Mouse (Mus musculus) liver, embryonic 14.5 days (tissue): ENCODE measurements around the gene Aldh1a1. TPM values are rescaled to one million over a fixed set of nuclear protein-coding genes. Genes with fewer than 3 reads are reported as not detected.

ENCODE experiments used
- ATAC-seq: fragments of 200-750 bp; cut with Nextera tagmentation; 2 replicates; pipeline ENCODE4 v1.8.0; 2017; ENCODE audit warnings: moderate number of reproducible peaks, mild to moderate bottlenecking, moderate library complexity; ENCODE audit not compliant: insufficient read depth
- DNase-seq, 3 experiments: peaks; one replicate each; pipeline ENCODE4 v3.0.0-alpha.2; 2012 to 2013; ENCODE audit warnings: low read depth in 3 of 3, low spot score in 3 of 3
- H3K27ac ChIP-seq: fragments of 300-500 bp; sonication (generic); 2 replicates; pipeline ENCODE4 v1.5.1; 2014; ENCODE audit warnings: moderate library complexity, mild to moderate bottlenecking, control low read depth, inconsistent platforms
- H3K27me3 ChIP-seq: fragments of 300-500 bp; sonication (generic); 2 replicates; pipeline ENCODE4 v1.6.1; 2014; ENCODE audit warnings: mild to moderate bottlenecking, low read length, moderate library complexity; ENCODE audit not compliant: control insufficient read depth, insufficient read depth
- H3K36me3 ChIP-seq: fragments of 300-500 bp; sonication (generic); replicated peaks from 2 replicates; pipeline ENCODE4 v1.6.1; 2014; ENCODE audit warnings: low read depth; ENCODE audit not compliant: control insufficient read depth, insufficient read depth
- H3K4me1 ChIP-seq, 2 experiments: fragments of 200-500 bp in 1 of 2; fragments of 300-500 bp in 1 of 2; sonication (generic) in 1 of 2; replicated peaks; 2 replicates each; pipeline ENCODE4 v1.6.1; 2012 to 2014; ENCODE audit warnings: antibody characterized with exemption in 1 of 2, inconsistent platforms in 1 of 2, low read length in 1 of 2; ENCODE audit not compliant: control insufficient read depth in 2 of 2, insufficient read depth in 2 of 2
- H3K4me2 ChIP-seq: fragments of 300-500 bp; sonication (generic); 2 replicates; pipeline ENCODE4 v1.6.1; 2014; ENCODE audit warnings: low read depth, mild to moderate bottlenecking, control low read depth, moderate library complexity
- H3K4me3 ChIP-seq, 2 experiments: fragments of 200-500 bp in 1 of 2; fragments of 300-500 bp in 1 of 2; sonication (generic) in 1 of 2; 2 replicates each; pipeline ENCODE4 v1.5.1; 2012 to 2014; ENCODE audit warnings: low read depth in 2 of 2, low read length in 2 of 2, mild to moderate bottlenecking in 2 of 2, control low read depth in 1 of 2, inconsistent platforms in 1 of 2, moderate library complexity in 1 of 2; ENCODE audit not compliant: insufficient read depth in 1 of 2
- H3K9ac ChIP-seq: fragments of 300-500 bp; sonication (generic); replicated peaks from 2 replicates; pipeline ENCODE4 v1.6.1; 2014; ENCODE audit warnings: mild to moderate bottlenecking, control low read depth, moderate library complexity
- H3K9me3 ChIP-seq: fragments of 300-500 bp; sonication (generic); 2 replicates; pipeline ENCODE4 v1.6.1; 2016; ENCODE audit warnings: low read length, mixed read lengths; ENCODE audit not compliant: control insufficient read depth
- CTCF ChIP-seq: IDR thresholded peaks from 2 replicates; pipeline ENCODE4 v1.5.1; 2016; ENCODE audit warnings: antibody characterized with exemption, low read depth, control low read depth
- EP300 ChIP-seq: IDR thresholded peaks from 2 replicates; pipeline ENCODE4 v1.6.1; 2016; ENCODE audit warnings: antibody characterized with exemption, low read depth
- WGBS: fragments of 180-500 bp; shearing (Covaris S2); extraction: QIAGEN DNeasy Blood & Tissue Kit; methylation state at CpG from one replicate; pipeline ENCODE4 v1.1.7; 2014; ENCODE audit not compliant: insufficient replicate concordance; 5-methylcytosine and 5-hydroxymethylcytosine counted together
- polyA plus RNA-seq, 2 experiments: library from polyadenylated mRNA; depleted of rRNA in 1 of 2; stranded (reverse) in 1 of 2; unstranded in 1 of 2; fragments of >200 nt; fragmentation: Nextera tagmentation in 1 of 2; extraction: Ambion mirVana in 1 of 2; gene quantifications; 2 replicates each; pipeline versions ENCODE4 v1.2.1 to v1.2.3; 2012 to 2014

Gene Aldh1a1
- polyA plus RNA-seq, 2 experiments, result 0.61 to 0.94 TPM

GRCm38 (mm10) chr19:20496476-20496875 is 4.0 kb downstream of the Aldh1a1 start:
- DNase-seq (no peak), ATAC-seq (no peak)
- Histone ChIP-seq H3K9ac (no peak overlapping the region), H3K4me3 (no peak overlapping the region), H3K36me3 (no peaks in the 10 kb centered on the region), H3K9me3 (no peaks in the 10 kb centered on the region), H3K4me1 (no peaks in the 10 kb centered on the region), H3K27me3 (no peaks in the 10 kb centered on the region), H3K4me2 (no peak overlapping the region), H3K27ac (no peak overlapping the region)
- no peak for TF ChIP-seq EP300
- no peak for TF ChIP-seq CTCF

GRCm38 (mm10) chr19:20505359-20505758 is 12.8 kb downstream of the Aldh1a1 start:
- ATAC-seq (no peak), DNase-seq (no peak)
- H3K9ac ChIP-seq, result no peak overlapping the region
- no peak for TF ChIP-seq EP300
- TF ChIP-seq CTCF, result no peak
- H3K27me3 ChIP-seq, result no peaks in the 10 kb centered on the region
- no peaks in the 10 kb centered on the region for H3K36me3 ChIP-seq
- H3K27ac ChIP-seq, result no peak overlapping the region
- no peaks in the 10 kb centered on the region for H3K9me3 ChIP-seq
- H3K4me2 ChIP-seq, result no peak overlapping the region
- no peak overlapping the region for H3K4me3 ChIP-seq
- no peaks in the 10 kb centered on the region for H3K4me1 ChIP-seq

GRCm38 (mm10) chr19:20506936-20507615 is 14.6 kb downstream of the Aldh1a1 start:
- Histone ChIP-seq H3K27ac (no peak overlapping the region), H3K9ac (no peak overlapping the region), H3K4me3 (no peak overlapping the region), H3K36me3 (no peaks in the 10 kb centered on the region), H3K27me3 (no peaks in the 10 kb centered on the region), H3K4me2 (no peak overlapping the region), H3K9me3 (no peaks in the 10 kb centered on the region), H3K4me1 (no peaks in the 10 kb centered on the region)
- DNase-seq, result no peak
- no peak for ATAC-seq
- 59% methylated on average over 9 of the region's 9 CpGs for WGBS
- TF ChIP-seq EP300 (no peak), CTCF (no peak)

- TF ChIP-seq CTCF, result no peak
- no peak for TF ChIP-seq EP300
- DNase-seq (no peak), ATAC-seq (no peak)
- no peaks in the 10 kb centered on the region for H3K27me3 ChIP-seq
- H3K9me3 ChIP-seq, result no peaks in the 10 kb centered on the region
- no peaks in the 10 kb centered on the region for H3K36me3 ChIP-seq
- 56% methylated on average over 4 of the region's 4 CpGs for WGBS
- H3K4me2 ChIP-seq, result no peak overlapping the region
- H3K27ac ChIP-seq, result no peak overlapping the region
- no peak overlapping the region for H3K9ac ChIP-seq
- no peaks in the 10 kb centered on the region for H3K4me1 ChIP-seq
- no peak overlapping the region for H3K4me3 ChIP-seq
Measured at GRCm38 (mm10) chr19:20508609-20509008, 16.1 kb downstream of the Aldh1a1 start.

GRCm38 (mm10) chr19:20511971-20512370 is 19.5 kb downstream of the Aldh1a1 start:
- DNase-seq (no peak), ATAC-seq (no peak)
- Histone ChIP-seq H3K9ac (no peak overlapping the region), H3K4me2 (no peak overlapping the region), H3K27me3 (no peaks in the 10 kb centered on the region), H3K36me3 (no peaks in the 10 kb centered on the region), H3K4me3 (no peak overlapping the region), H3K9me3 (no peaks in the 10 kb centered on the region), H3K27ac (no peak overlapping the region), H3K4me1 (no peaks in the 10 kb centered on the region)
- TF ChIP-seq CTCF, result no peak
- no peak for TF ChIP-seq EP300
- 66% methylated on average over 2 of the region's 2 CpGs for WGBS
